Mouse (Mus musculus) embryonic facial prominence, embryonic 15.5 days (tissue): ENCODE results near the gene Otud5. TPM values are rescaled to one million over a fixed set of nuclear protein-coding genes. Genes with fewer than 3 reads are reported as not detected.

Experiments
- ATAC-seq: fragments of 200-750 bp; cut with Nextera tagmentation; 2 replicates; pipeline ENCODE4 v1.8.0; 2017; ENCODE audit warnings: low read depth, moderate TSS enrichment; ENCODE audit not compliant: insufficient number of reproducible peaks, low FRiP score, low TSS enrichment
- H3K27ac ChIP-seq: fragments of 300-500 bp; sonication (generic); replicated peaks from 2 replicates; pipeline ENCODE4 v1.5.1; 2015; ENCODE audit warnings: mild to moderate bottlenecking, inconsistent platforms
- H3K27me3 ChIP-seq: fragments of 300-500 bp; sonication (generic); 2 replicates; pipeline ENCODE4 v1.6.1; 2015; ENCODE audit warnings: inconsistent platforms
- H3K36me3 ChIP-seq: fragments of 300-500 bp; sonication (generic); 2 replicates; pipeline ENCODE4 v1.6.1; 2015; ENCODE audit warnings: mild to moderate bottlenecking, inconsistent platforms
- H3K4me1 ChIP-seq: fragments of 300-500 bp; sonication (generic); 2 replicates; pipeline ENCODE4 v1.6.1; 2015; ENCODE audit warnings: inconsistent platforms
- H3K4me2 ChIP-seq: fragments of 300-500 bp; sonication (generic); replicated peaks from 2 replicates; pipeline ENCODE4 v1.6.1; 2015; ENCODE audit warnings: mild to moderate bottlenecking, inconsistent platforms
- H3K4me3 ChIP-seq: fragments of 300-500 bp; sonication (generic); replicated peaks from 2 replicates; pipeline ENCODE4 v1.5.1; 2015; ENCODE audit warnings: mild to moderate bottlenecking, inconsistent platforms
- H3K9ac ChIP-seq: fragments of 300-500 bp; sonication (generic); 2 replicates; pipeline ENCODE4 v1.6.1; 2015; ENCODE audit warnings: inconsistent platforms
- H3K9me3 ChIP-seq: fragments of 300-500 bp; sonication (generic); replicated peaks from 2 replicates; pipeline ENCODE4 v1.6.1; 2016; ENCODE audit warnings: inconsistent platforms
- WGBS: fragments of 180-500 bp; shearing (Covaris S2); methylation state at CpG from one replicate; pipeline ENCODE4 v1.1.7; 2015; 5-methylcytosine and 5-hydroxymethylcytosine counted together
- polyA plus RNA-seq: library from polyadenylated mRNA; unstranded; fragments of >200 nt; fragmentation: Nextera tagmentation; extraction: Ambion mirVana; gene quantifications from 2 replicates; pipeline ENCODE4 v1.2.1, GENCODE M21; 2015

Otud5 gene
- polyA plus RNA-seq, 1 experiment from 2014 or later = 53.9 TPM

DNA sequence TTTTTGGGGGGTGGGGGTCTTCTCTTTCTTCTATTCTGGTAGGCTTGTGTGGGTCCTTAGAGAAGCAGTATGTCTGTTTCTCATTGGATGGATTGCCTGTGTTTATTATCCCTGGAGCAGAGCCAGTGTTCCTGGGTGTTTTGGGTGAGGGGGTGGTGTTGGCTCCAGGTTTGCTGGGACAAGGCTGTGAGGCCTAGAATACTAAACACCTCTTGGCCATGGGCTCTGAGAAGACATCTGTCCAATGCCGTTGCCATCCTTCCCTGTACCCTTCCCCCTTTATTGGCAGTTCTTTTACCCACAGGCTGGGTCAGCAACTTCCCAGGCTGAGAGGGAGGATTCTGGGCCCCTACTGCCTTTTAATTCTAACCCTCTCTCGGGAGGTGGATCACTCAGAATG, 6.7 kb downstream of the Otud5 start:
- H3K9ac ChIP-seq = no peak overlapping the region
- H3K4me1 ChIP-seq = 0 out of 2 replicates have a peak, but pooled peaks cover 8% of the 10 kb centered on the region
- no peak overlapping the region for H3K4me2 ChIP-seq
- 72% methylated on average over 2 of the region's 2 CpGs for WGBS
- no peaks in the 10 kb centered on the region for H3K27me3 ChIP-seq
- no peak overlapping the region for H3K4me3 ChIP-seq
- H3K27ac ChIP-seq = no peak overlapping the region
- ATAC-seq = no peak
- H3K36me3 ChIP-seq = no peaks in the 10 kb centered on the region
- no peaks in the 10 kb centered on the region for H3K9me3 ChIP-seq

DNA sequence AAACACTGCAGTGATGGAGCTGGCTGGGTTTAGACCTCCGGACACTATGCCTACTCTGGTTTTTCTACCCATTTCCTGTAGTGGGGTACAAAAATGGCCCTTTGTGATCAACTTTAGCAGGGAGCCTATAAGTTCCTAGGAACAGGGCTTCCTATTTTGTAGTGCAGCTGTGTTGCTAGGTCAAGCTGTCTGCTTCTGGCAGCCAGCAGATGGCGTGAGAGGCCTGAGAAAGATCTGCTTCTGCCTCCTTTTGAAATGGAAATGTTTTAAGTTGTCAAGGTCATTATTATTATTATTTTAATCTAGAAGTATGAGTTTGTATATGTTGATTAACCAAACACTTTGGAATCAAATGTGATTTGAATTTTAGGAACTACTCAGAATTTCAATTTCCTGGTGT, 13.4 kb downstream of the Otud5 start:
- Histone ChIP-seq H3K9ac (no peak overlapping the region), H3K36me3 (no peaks in the 10 kb centered on the region), H3K4me3 (no peak overlapping the region), H3K27ac (no peak overlapping the region), H3K4me1 (no peaks in the 10 kb centered on the region), H3K9me3 (no peaks in the 10 kb centered on the region), H3K4me2 (no peak overlapping the region), H3K27me3 (no peaks in the 10 kb centered on the region)
- ATAC-seq = no peak
- WGBS = 50% methylated on average over 2 of the region's 2 CpGs

DNA sequence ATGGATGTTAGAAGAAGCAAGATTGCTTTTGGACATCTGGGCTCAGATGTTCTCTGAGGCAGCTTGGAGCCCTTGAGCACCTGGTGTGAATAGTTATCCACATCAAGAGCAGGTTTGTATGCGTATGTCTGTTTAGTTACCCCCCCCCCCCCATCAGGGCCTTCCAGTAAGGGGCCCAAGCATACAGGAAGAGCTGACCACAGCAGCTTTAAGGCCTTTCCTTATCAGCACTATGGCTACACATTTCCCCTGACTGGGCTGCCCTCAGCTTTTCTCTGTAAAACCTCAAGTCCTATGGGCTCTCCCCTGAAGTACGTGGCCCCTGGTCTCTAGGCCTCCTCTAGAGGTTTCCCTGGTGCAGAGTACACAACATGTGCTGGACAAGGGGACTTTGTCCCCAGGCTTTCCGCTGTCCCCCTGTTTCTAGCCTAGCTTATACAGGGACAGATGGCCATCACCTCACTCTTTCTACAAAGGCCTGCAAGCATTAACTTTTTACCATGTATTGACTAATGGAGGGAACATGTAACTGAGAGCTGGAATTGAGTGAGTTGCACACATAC, 18.1 kb downstream of the Otud5 start:
- Histone ChIP-seq H3K27me3 (no peaks in the 10 kb centered on the region), H3K36me3 (no peaks in the 10 kb centered on the region), H3K4me1 (no peaks in the 10 kb centered on the region), H3K9ac (no peak overlapping the region), H3K9me3 (no peaks in the 10 kb centered on the region), H3K27ac (no peak overlapping the region), H3K4me2 (no peak overlapping the region), H3K4me3 (no peak overlapping the region)
- WGBS = 90% methylated on average over 3 of the region's 3 CpGs
- ATAC-seq = no peak

DNA sequence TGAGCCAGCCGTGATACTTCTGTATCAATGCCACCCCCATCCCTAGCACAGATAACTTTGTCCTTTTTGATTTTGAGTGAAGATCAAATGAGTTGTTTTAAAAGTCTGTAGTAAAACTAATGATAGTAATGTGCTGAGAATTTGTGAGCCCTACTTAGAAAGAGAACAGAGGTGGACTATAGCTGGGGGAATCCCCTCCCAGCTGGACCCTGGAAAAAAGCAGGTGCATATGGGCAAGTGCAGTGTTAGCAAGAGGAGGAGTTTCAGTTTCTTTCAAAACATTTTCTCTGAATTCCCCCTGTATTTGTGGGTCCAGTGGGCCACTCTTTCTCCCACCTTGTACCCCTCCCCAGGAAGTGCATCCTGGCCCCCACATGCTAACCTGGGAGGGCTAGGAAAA, 22.0 kb downstream of the Otud5 start:
- 96% methylated on average over 1 of the region's 1 CpGs for WGBS
- no peak for ATAC-seq
- H3K9me3 ChIP-seq = no peaks in the 10 kb centered on the region
- no peak overlapping the region for H3K4me2 ChIP-seq
- no peak overlapping the region for H3K9ac ChIP-seq
- H3K36me3 ChIP-seq = no peaks in the 10 kb centered on the region
- H3K27me3 ChIP-seq = no peaks in the 10 kb centered on the region
- H3K4me1 ChIP-seq = no peaks in the 10 kb centered on the region
- H3K4me3 ChIP-seq = no peak overlapping the region
- no peak overlapping the region for H3K27ac ChIP-seq

DNA sequence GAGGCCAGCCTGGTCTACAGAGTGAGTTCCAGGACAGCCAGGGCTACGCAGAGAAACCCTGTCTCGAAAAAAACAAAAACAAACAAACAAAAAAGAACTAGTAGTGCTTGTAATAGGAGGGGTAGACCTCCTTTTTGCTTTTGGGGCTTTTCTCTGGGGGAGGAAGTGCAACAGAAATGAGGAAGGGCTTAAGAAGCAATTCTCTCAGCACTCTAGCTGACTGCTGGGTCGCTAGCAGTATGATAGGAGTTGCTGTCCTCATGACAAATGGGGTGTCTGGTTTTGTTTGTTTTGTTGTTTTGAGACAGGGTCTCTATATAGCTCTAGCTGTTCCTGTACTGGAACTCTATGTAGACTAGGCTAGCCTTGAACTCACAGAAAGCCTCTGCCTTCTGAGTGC, 23.4 kb downstream of the Otud5 start:
- Histone ChIP-seq H3K9me3 (no peaks in the 10 kb centered on the region), H3K27me3 (no peaks in the 10 kb centered on the region), H3K4me3 (no peak overlapping the region), H3K27ac (no peak overlapping the region), H3K4me1 (no peaks in the 10 kb centered on the region), H3K9ac (no peak overlapping the region), H3K4me2 (no peak overlapping the region), H3K36me3 (no peaks in the 10 kb centered on the region)
- ATAC-seq = no peak
- 79% methylated on average over 3 of the region's 3 CpGs for WGBS

DNA sequence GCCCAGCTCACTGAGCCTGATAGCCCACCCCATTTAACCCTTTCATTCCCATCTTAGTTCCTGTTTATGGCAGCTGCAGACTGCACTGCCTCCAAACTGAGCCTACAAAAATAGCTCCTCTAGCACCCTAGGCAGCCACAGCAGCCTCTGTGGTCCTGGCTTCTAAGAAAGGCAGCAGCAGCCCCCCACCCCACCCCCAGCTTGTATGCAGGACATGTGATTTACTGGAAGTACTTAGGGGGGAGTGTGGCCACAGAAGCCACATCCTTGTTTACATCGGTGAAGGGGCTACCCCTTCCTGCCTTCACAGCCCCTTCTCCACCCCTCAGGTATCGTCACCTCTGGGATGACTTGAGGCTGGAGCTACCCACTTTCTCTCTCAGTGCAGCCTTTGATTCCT, 24.2 kb downstream of the Otud5 start:
- 44% methylated on average over 2 of the region's 2 CpGs for WGBS
- ATAC-seq = no peak
- no peaks in the 10 kb centered on the region for H3K36me3 ChIP-seq
- H3K27me3 ChIP-seq = no peaks in the 10 kb centered on the region
- H3K4me2 ChIP-seq = no peak overlapping the region
- no peak overlapping the region for H3K9ac ChIP-seq
- no peak overlapping the region for H3K27ac ChIP-seq
- H3K9me3 ChIP-seq = no peaks in the 10 kb centered on the region
- no peaks in the 10 kb centered on the region for H3K4me1 ChIP-seq
- H3K4me3 ChIP-seq = no peak overlapping the region

DNA sequence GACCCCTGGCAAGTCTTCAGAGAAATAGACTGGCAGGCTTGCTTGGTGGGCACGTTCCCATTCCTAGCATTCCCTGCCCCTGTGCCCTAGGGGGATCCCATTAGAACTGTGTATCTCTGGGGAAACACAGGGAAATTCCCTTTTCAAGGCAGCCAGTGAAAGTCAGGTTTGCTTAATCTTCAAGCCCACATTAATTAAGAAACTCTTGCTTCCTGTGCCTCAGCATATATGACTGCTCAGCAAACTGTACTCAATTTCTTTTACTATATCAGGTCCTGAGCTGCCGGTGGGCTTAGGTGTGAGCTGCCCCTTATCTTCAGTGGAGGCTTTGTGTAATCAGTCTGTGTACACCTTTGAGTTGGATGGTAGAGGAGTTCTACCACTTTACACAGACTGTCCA, 24.6 kb downstream of the Otud5 start:
- no peak for ATAC-seq
- no peak overlapping the region for H3K9ac ChIP-seq
- no peaks in the 10 kb centered on the region for H3K4me1 ChIP-seq
- no peaks in the 10 kb centered on the region for H3K27me3 ChIP-seq
- 64% methylated on average over 2 of the region's 2 CpGs for WGBS
- no peak overlapping the region for H3K27ac ChIP-seq
- H3K4me2 ChIP-seq = no peak overlapping the region
- H3K36me3 ChIP-seq = no peaks in the 10 kb centered on the region
- no peak overlapping the region for H3K4me3 ChIP-seq
- H3K9me3 ChIP-seq = no peaks in the 10 kb centered on the region

DNA sequence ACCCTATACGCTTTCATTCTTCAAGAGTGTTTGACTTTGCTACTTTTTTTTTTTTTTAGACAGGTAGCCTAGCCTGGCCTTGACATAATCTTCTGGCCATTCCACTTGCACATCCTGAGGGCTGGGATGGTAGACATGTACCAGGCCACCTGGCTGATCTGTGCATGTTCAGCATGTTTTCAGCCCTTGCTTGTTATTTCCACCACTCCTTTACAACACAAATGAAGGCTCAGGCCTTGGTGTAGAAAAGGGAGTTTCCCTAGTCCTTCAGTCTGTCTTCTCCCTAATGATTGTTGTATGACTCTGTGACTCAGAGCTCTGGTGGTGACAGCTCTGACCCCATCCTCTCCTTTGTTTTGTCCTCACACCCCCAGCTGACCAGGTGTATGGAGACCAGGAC, 26.0 kb downstream of the Otud5 start:
- H3K4me3 ChIP-seq = no peak overlapping the region
- WGBS = 95% methylated on average over 1 of the region's 1 CpGs

DNA sequence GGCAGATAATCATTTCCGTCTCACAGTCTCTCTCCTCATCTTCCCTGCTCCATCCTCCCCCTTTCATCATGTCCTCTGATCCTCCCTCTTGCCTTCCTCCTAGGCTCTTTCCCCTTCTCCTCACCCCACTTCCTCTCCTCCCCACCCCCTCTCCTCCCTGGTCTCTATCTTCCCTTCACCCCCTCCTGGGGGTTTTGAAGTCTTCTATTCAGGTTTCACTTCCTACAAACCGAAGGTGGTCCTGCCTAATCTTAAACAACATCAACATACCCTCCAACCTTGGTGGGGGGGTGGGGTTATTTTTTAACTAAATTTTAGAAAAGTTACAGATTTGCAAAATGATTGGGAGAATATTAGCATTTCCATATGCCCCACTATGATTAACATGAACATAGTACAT, 27.3 kb downstream of the Otud5 start:
- H3K36me3 ChIP-seq = peaks cover 7% of the 10 kb centered on the region; the same call in 1 of the 2 replicates
- ATAC-seq = no peak
- H3K4me2 ChIP-seq = no peak overlapping the region
- H3K9me3 ChIP-seq = no peaks in the 10 kb centered on the region
- no peak overlapping the region for H3K9ac ChIP-seq
- no peaks in the 10 kb centered on the region for H3K27me3 ChIP-seq
- no peak overlapping the region for H3K27ac ChIP-seq
- no peak overlapping the region for H3K4me3 ChIP-seq
- 54% methylated on average over 2 of the region's 2 CpGs for WGBS
- no peaks in the 10 kb centered on the region for H3K4me1 ChIP-seq

More for the DNA sequence above, 26.0 kb downstream of the Otud5 start:
- no peak for ATAC-seq
- Histone ChIP-seq H3K9ac (no peak overlapping the region), H3K4me1 (no peaks in the 10 kb centered on the region), H3K27me3 (no peaks in the 10 kb centered on the region), H3K27ac (no peak overlapping the region), H3K4me2 (no peak overlapping the region), H3K9me3 (no peaks in the 10 kb centered on the region), H3K36me3 (peaks cover 5% of the 10 kb centered on the region; the same call in 1 of the 2 replicates)

DNA sequence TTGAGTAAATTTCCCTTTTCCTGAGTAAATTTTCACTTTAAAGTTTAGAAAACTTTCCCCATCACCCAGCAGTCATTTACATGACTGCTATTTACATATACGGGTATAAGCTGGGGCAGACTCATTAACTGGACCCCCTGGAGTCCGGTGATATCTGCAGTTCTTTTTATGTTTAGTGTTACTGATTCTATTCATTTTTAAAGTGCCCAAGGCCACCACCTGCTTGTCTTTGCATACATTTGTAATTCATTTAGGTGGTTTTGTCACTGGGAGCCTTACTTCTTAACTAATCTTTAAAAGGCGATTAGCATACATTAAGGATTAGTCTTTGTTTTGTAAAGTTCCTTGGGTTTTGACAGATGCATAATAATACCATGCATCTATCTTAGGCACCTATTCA, 28.7 kb downstream of the Otud5 start:
- Histone ChIP-seq H3K4me2 (no peak overlapping the region), H3K4me3 (no peak overlapping the region), H3K36me3 (peaks cover 7% of the 10 kb centered on the region; the same call in 1 of the 2 replicates), H3K9me3 (no peaks in the 10 kb centered on the region), H3K4me1 (no peaks in the 10 kb centered on the region), H3K27me3 (no peaks in the 10 kb centered on the region), H3K27ac (no peak overlapping the region), H3K9ac (no peak overlapping the region)
- no peak for ATAC-seq
- 56% methylated on average over 3 of the region's 3 CpGs for WGBS

DNA sequence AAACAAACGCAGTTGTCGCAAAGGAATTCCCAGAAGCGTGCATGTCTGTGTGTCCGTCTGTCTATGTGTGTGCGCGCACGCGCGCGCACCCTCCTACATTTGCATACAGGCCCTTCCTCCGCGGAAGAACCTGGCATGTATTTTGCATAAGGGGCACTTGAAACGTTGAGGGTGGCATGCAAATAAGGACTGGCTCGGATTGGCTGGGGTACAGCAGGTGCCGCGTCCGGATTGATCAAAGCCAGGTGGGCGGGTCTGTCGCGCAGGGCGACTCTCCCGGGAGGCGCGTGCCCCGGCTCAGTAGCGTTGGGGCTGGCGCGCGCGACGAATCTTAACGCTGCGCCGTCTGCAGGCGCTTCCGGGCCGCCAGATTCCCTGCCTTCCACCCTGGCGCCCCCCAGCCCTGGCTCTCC, 36.8 kb downstream of the Otud5 start, which contains the start of gene Pim2:
Gene Pim2, plus strand, starts transcription at position 256 of the 413 bp plus-strand sequence.
- Histone ChIP-seq H3K4me3 (peak within 1 kb of the TSS; percentile 45), H3K9ac (no peak within 1 kb of the TSS; the same call in 1 of the 2 replicates), H3K9me3 (no peaks in the 10 kb centered on the region), H3K27me3 (no peaks in the 10 kb centered on the region), H3K4me2 (peak within 1 kb of the TSS; percentile 78), H3K4me1 (0 out of 2 replicates have a peak, but pooled peaks cover 5% of the 10 kb centered on the region), H3K27ac (no peak within 1 kb of the TSS), H3K36me3 (no peaks in the 10 kb centered on the region)
- 16% methylated on average over 38 of the region's 38 CpGs for WGBS
- peak; percentile 83 for ATAC-seq

DNA sequence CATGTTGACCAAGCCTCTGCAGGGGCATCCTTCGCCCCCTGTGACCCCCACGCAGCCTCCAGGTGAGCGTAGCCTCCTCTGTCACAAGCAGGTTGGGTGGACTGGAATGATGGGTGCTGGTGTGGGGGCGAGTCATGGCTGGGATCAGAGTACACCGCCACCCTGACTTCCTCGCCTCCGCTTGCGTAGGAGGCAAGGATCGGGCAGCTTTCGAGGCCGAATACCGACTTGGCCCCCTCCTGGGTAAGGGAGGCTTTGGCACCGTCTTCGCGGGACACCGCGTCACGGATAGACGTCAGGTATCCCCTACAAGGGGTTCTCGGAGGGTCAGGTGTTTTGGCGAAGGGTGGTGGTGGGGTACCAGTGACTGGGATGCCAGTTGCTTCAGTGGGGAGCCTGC, 37.3 kb downstream of the Otud5 start:
- no peaks in the 10 kb centered on the region for H3K9me3 ChIP-seq
- 0 out of 2 replicates have a peak, but pooled peaks cover 5% of the 10 kb centered on the region for H3K4me1 ChIP-seq
- ATAC-seq = 0 out of 2 replicates have a peak, but pooled peaks have one; percentile 22
- peak overlapping the region; percentile 45 for H3K4me3 ChIP-seq
- H3K4me2 ChIP-seq = peak overlapping the region; percentile 78
- no peaks in the 10 kb centered on the region for H3K36me3 ChIP-seq
- H3K9ac ChIP-seq = no peak overlapping the region; the same call in 1 of the 2 replicates
- H3K27me3 ChIP-seq = no peaks in the 10 kb centered on the region
- 24% methylated on average over 21 of the region's 21 CpGs for WGBS
- no peak overlapping the region for H3K27ac ChIP-seq
